Mouse (Mus musculus) monocyte, adult 2 months (primary cell): ENCODE measurements at regions not wholly inside any gene's neighbourhood (a gene's known extent, or its start where the extent isn't known, plus 50 kb on each side); places are given as distances from the start of the nearest gene placed in this dataset.

Experiments
- DNase-seq, 2 experiments: peaks; one replicate each; pipeline ENCODE4 v3.0.0; 2022; ENCODE audit warnings: low spot score in 2 of 2, low read depth in 1 of 2

- DNase-seq, result no peak
Measured at GRCm38 (mm10) chr1:73737083-73737482, 387.2 kb downstream of the Tns1 start.

DNA sequence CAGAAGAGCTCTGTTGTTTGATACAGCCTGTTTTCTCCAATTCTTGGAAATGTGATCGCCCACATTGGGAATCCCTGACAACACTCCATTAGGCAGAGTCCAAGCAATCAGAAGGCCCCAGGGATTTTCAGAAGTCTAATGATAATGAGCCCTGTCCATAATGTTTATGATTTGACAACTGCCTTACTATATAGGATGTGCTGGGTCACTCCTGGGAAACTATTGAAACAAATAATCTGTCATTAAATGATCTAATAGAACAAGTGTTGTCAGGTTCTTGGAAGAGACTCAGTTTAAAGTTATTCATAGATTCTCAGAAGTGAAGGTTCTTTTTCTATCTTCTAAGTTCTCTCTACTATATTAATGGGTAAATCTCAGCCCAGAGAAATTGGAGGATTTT is 395.9 kb downstream of the Tns1 start:
- no peak for DNase-seq

DNA sequence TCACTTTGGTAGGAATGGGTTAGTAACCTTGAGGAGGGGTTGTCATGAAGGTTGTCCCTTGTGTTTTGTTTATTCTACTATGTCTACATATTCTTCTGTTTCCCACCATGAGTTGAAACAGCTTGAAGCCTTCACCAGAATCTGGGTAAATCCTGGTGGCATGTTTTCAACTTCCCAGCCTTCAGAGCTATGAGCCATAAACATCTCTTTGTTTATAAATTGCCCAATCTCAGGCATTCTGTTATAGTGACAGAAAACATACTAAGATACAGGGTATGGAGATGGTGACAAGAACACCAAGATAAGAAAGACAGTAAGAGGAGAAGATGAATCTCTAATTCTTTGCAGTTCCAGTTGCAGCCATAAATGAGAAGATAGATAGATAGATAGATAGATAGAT is 396.5 kb downstream of the Tns1 start:
- DNase-seq, result no peak

DNA sequence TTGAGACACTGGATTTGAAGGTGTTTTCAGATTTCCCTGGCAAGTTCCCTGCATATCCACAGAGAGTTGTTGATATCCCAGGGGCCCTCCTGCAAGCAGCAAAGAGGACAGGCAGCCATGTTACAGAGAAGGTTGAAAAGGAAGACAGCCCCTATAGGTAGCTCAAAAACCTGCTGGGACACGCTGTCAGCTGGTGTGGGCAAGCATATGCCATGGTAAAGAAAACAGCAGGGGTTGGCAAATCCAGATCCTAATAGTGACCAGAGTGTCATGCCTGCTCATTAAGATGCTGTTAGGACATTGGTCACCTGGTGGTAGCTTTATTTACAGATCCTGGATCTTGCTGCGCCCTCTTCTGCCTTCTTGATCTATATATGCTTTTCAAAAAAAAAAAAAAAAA is 397.6 kb downstream of the Tns1 start:
- no peak for DNase-seq

GRCm38 (mm10) chr1:73725486-73725885 is 398.8 kb downstream of the Tns1 start:
- DNase-seq, result no peak

DNA sequence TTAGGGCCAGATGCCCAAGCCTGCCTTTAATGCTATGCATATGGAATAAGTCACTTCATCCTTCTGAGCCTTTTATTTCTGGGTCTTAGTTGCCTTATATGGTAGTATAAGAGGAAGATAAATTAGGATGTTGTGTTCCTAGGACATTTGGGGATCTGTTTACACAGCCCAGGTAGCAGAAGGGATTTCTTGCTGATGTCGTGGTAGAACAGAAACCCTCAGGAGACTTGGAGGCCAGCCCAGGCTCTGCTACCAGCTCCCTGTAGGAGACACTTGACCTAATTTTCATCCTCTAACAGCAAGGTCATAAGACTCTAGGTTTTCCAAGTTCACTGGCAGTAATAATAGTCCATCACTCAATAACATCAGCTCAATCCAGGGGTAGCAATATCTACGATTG is 399.7 kb downstream of the Tns1 start:
- no peak for DNase-seq

GRCm38 (mm10) chr1:73721486-73722225 is 402.6 kb downstream of the Tns1 start:
- DNase-seq, result no peak

DNA sequence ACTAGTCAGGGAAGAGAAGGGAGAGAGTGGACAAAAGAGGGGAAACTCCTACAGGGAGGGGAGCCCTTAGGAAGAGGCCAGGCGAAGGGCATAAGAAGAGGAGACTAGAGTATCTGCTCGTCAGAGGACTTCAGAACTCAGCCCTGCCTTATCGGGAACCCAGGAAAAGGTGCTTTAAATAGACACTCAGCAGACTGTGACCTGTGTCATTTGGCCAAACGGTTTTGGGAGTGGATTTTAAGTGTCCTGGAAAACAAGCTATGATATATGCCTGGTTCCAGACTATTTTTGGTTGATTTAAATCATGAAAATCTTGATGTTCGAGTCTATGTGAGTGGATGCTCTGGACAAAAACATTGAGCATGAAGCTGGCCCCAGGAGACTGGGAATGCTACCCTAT is 405.8 kb downstream of the Tns1 start:
- no peak for DNase-seq

DNA sequence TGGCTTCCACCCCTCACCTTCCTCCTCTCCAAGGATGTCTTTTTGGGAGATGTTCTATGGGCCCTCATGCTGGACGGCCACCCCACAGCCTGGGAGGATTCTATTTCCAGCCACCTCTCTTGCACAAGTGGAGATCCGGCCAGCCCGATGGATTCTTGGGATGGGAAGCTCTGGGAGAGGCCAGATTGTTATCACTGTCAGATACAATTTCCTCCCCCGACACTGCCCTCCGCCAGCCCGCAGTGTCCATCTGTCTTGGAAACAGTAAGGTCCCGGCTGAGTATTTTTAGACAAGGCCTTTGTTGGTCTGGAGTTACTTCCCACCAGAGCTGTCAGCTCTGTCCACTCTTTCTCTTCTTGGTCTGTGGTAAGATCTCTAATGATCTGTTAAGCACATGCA is 406.8 kb downstream of the Tns1 start:
- no peak for DNase-seq

DNA sequence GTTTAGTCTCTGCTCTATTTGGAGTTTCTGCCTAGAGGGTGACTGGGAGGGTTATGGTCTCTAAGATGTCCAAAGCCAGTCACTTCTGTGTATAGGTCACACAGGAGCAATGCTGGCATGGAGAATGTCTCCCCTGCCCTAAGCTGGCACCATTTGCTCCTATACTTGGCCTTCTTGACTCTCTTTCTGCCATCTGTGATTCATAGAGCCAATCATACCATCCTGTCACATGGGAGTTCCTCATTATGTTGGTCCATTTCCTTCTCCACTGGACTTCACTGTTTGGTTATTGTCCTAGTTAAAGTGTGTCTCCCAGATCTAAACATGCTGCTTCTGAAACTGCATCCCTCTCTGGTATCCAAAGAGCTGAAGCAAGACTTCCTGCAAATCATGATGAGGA is 407.3 kb downstream of the Tns1 start:
- no peak for DNase-seq

DNA sequence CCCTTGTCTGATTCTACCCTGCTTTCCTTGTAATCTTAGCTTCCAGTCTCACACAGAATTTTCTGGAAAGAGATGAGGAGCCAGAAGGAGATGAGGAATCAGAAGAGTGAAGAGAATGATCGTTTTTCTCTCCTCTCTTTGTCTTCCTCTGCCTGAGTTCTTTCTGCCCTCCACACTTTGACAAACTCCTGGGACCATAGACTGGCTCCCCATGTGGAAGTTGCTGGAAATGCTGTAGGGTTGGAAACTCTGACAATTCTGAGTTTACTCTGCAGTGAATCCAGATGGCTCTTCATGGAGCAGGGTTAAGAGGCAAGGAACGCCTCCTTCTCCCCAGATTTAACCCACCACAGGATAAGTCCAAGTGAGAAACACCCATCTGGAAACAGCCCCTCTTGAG is 408.7 kb downstream of the Tns1 start:
- no peak for DNase-seq

- no peak for DNase-seq
Measured at GRCm38 (mm10) chr1:73702428-73702842, 421.8 kb downstream of the Tns1 start.

DNA sequence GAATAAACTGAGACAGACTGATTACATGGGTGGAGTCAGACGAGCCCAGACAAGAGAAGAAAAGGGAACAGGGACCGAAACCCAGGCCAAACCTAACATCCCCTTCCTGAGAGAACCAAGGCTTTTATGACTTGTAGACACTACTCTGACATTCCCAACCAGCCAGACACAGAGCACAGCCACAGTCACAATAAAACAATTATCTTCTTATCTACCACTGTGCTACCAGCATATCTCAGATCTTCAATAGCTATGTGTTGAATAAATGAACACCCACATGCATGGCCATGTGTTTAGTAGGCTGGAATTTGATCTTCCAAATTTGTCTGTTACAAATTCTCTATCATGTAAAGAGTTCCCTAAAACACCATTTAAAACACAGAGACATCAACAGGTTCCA is 430.7 kb downstream of the Tns1 start:
- DNase-seq, result no peak

GRCm38 (mm10) chr1:73685734-73686133 is 438.5 kb downstream of the Tns1 start:
- no peak for DNase-seq

GRCm38 (mm10) chr1:73685066-73685465 is 439.2 kb downstream of the Tns1 start:
- DNase-seq, result no peak

GRCm38 (mm10) chr1:73684166-73684565 is 440.1 kb downstream of the Tns1 start:
- DNase-seq, result no peak

GRCm38 (mm10) chr1:73683132-73683888 is 440.9 kb downstream of the Tns1 start:
- DNase-seq, result no peak

DNA sequence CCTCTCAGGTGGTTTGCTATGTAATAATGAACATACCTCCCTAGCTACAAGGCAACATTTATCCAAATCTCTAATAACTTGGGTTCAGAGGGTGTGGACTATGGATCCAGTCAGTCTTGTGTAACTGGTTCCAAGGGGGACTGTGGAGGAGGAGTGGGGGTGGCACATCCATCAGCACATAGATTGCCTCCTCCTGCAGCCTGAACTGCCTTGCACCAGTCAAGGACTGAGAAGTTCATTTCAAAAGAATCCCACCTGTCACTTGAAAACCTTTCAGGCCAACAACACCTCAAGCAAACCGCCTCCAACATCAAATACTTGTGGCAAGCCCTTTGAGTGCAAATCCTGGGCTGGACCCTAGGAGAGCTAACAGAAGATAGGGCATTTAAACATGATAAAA is 442.6 kb downstream of the Tns1 start:
- no peak for DNase-seq

DNA sequence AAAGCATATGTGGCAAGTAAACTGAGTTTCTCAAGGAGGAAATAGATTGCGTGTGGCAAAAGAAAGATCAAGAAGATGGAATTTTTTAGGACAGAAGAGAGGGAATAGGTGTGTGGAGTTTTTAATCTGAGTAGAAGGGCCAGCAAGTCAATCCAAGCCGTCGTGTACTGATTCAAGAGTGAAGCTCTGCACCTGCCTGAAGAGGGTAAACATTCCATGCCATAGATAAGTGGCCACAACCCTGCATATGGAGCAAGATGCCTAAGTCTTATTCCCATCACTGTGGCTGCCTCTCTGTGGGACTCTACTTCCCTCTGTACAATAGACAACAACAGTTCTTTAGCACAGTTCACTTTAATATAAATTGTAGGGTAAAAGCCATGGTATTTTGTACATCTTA is 443.4 kb downstream of the Tns1 start:
- no peak for DNase-seq

DNA sequence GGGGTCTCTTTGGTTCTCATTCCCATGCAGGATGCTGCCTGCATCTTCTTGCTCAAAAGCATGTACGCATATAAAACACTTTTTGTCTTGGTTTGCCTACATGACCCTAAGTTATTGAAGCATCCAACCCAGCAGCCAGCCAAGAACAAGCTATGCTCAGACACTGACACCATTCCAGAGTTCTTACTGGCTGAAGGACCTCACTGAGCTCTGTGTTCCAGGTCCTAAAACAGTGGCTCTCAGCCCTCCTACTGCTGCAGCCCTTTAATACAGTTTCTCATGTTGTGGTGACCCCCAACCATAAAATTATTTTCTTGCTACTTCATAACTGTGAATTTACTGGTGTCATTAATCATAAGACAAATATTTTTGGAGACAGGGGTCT is 450.4 kb downstream of the Tns1 start:
- no peak for DNase-seq

DNA sequence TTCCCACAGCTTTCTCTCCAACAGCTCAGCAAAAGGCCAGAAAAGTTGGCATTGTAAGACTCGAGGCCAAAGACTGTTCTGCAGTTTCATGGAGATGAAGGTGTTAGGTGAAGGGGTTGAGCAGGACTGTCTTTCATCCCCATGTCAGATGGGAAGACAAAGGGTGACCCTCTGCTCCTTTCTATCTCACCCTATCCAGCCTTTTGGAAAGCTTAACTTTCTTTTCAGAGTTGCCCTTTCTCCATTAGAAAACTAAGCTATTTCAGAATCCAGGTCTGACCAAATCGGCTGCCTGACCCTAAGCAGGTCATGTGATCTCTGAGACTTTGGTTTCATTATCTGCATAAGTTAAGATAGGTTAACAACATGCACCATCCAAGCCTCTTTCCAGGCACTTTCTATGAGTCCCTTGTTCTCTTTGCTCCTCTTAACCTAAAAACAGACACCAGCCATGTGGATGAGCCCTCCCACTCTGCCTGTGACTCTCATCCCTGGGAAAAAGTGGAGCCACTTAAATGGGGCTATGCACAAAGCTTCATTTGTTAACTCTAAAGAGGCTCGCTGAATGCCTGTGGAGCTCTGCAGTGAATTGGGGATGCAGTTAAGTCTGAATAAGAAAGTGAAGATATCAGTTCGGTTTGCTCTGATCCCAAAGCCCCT is 450.9 kb downstream of the Tns1 start:
- no peak for DNase-seq

GRCm38 (mm10) chr1:73672239-73672638 is 452.0 kb downstream of the Tns1 start:
- DNase-seq, result no peak
